Mouse (Mus musculus) cerebellum, adult (tissue): ENCODE data around the gene Prpf40b.

Source experiments
- ATAC-seq: cut with Nextera tagmentation; 2 replicates; pipeline ENCODE4 v1.9.2; 2017; ENCODE audit warnings: mild to moderate bottlenecking, moderate library complexity, mixed read lengths; ENCODE audit not compliant: insufficient number of reproducible peaks, low FRiP score, low TSS enrichment

Prpf40b gene

DNA sequence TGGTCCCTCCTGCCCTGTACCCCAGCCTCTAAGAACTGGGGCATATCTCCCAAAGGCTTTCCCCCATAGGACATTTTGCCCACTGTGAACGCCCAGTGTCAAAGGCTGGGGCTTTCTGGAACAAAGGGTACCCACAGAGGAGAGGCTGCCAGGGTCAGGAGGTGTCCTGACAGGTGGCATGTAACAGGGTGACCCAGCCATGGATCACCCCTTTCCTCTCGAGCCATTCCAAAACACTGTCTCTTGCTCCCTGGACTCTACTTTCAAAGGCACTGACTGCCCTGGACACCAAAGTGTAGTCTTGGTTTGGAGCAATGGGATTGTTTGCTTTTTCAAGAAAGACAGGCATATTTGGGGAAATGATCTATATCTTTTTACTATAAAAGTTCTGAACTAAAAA, 35.4 kb downstream of the Prpf40b start:
- no peak for ATAC-seq

DNA sequence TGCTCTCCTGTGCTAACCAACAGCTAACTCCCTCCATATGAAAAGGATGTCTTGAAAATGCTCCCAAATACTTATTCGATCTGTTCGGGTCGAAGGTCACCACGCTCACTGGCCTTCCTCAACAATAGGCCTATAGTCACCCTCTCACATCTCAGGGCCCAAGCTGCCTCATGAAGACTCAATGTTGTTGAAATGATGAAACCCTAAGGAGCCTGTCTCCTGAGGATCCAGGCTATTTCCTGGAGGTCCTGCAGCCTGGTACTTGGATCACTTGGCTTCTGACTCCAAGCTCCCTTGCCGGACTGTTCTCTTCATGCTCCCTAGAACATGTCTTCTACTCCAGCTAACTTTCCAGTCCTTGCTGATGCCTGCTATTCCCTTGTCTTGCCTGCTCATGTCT, 36.5 kb downstream of the Prpf40b start:
- ATAC-seq, result no peak

DNA sequence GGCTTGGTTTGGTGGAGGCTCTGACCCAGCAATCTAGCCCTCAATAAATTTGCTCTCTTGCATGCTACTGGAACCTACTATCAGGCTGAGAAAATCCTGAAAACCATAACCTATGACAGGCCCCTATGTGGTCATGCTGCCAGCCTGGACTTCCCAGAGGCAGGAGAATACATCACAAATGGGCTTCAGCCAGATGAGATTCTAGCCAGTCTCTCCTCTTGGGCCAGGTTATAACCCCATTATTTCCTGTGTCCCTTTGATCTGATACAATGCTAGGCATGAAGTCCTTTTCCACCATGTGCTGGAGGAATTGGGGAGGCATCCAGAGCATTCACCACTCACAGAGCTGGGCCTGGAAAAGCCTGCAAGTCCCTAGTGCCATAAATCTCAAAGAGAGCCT, 37.2 kb downstream of the Prpf40b start:
- ATAC-seq, result no peak

GRCm38 (mm10) chr15:99332921-99333675, 38.2 kb downstream of the Prpf40b start:
- no peak for ATAC-seq

DNA sequence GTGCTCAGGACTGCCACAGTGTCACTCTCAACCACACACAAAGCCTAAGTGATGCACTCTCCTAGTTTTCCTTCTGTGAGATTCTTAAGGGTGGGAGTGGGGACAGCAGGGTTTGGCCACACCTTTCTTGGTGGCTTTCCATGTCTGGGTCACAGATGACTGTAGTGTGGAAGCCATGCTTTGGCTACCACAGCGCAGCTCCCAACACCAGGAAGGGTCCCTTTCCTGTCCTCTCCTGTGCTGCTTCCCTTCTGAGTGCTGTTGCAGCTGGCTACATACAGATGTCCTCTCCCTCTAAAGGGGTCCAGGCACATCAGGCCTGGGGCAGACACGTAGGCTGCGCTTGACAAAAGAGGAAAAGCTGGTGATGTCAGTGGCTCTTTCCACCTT, 38.8 kb downstream of the Prpf40b start:
- no peak for ATAC-seq

DNA sequence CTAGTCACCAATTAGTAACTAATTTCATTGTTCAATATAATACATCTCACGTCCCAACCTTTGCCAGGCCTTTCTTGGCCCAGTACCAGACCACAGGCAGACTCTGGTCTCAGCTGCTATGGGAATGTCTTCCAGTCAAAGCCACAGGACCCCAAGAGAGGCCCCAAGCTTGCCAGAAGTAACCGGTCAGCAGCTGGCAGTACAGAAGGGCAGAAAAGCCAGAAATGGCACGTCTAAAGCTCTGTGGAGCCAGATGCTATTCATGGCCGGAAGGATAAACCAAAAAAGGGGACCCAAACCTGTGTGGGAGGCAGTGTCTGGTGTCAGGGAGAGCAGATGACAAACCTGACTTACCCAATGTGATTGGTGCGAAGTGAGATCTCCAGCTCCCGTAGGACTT, 39.6 kb downstream of the Prpf40b start:
- no peak for ATAC-seq

GRCm38 (mm10) chr15:99335801-99336320, 41.0 kb downstream of the Prpf40b start:
- ATAC-seq, result no peak

DNA sequence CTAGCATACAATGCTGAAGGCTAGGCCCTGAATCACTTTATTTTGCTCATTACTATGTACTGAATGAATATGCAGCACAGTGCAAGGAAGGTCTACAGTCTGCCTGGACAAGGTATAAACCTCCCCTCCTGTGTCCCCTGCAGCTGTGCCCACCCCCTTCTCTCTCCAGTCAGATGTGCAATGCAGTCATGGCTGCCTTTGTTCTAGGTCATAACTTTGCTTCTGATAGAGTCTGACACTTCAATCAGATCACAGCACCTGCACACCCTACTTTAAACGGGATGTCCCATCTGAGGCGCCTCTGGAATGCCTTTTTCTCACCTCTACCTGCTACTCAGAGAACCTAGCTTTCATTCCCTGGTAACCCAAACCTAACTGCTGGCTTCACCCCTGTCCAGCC, 44.0 kb downstream of the Prpf40b start:
- ATAC-seq, result no peak

- no peak for ATAC-seq
Observed at GRCm38 (mm10) chr15:99339669-99340068, 44.8 kb downstream of the Prpf40b start.

GRCm38 (mm10) chr15:99341102-99341501, 46.2 kb downstream of the Prpf40b start:
- no peak for ATAC-seq

DNA sequence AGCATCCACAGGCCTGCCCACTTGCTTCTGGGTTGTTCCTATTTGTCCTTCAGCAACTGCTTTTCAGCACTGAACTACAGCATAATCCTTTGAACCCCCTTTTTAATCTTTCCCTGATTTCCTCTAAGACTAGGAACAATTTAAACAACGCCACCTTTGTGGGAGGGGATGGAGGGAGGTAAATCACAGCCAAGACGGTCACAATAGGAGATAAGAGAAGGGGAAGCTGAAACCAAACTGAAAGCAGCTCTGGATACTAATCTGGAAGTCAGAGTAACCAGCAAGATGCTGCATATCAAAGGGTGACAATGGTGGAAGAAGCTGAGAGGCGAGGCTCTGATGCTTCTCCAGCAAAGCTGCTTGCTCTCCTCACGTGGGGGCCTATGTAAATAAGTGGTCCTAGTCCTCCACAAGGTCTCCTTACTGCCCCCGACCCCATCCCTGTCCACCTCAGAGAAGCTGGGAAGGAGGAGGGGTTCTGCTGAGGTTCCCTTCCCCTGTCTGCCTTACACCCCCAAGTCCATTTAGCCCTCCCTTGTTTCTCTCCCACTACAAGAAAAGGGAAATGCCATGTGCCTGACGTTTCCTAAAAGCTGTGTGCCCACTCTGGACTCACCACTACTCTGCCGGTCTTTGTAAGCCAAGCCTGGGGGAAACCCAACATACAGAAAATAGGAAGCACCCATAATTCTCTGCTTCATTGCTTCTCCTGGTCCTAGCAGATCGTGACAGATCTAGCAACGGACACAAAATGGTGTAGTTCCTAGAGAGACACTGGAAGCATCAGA, 47.5 kb downstream of the Prpf40b start:
- ATAC-seq, result no peak

GRCm38 (mm10) chr15:99343414-99344147, 48.7 kb downstream of the Prpf40b start:
- ATAC-seq, result no peak

DNA sequence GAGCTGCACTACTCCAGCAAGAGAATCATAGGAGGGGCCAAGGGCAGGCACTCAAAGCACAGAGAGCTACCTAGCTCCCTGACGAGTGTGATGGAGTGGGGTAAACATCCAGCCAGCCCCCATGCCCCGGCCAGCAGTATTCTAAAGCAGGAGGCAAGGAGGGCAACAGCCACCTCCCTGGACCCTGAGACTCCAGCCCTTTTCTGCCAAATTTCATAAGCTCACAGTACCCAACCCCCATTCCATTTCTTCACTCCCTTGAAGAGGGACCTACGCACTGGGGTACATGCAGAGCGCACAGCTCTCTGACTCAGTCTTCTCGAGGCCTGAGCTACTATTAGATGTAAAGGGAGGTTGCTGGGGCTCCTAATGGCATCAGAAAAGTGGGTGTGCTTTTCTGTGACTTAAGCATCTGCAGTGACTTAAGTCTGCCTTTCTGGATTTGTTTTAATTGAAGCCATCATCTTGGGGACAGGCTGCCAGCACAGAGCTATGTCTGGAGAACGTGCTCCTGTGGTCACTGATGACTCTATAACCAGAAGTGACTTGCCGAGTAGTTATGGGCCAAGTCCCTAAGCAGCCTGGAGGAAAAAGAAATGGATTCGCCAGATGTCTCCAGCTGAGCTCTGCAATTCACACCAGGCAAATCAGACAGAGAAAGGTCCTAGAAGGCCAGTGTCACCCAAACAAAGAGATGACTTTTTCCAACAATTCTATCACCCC, 49.4 kb downstream of the Prpf40b start:
- no peak for ATAC-seq

DNA sequence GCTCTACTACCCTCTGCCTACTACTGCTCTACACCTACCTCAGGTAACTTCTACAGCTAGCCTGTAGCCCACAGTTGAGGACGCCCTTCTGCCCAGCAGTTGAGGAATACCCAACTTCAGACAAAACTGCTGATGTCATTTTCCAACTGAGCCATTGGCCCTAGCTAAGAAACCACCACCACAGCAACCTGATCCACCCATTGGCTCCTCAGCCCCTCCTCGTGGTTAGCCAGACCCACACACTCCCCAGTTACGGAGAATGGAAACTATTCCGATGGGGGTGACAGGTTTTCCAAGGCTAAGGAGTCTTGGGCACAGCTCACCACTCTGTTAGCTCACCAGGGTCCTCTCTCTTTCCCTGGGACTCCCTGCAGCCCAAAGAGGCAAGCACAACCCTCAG, 50.1 kb downstream of the Prpf40b start:
- ATAC-seq, result no peak

- ATAC-seq, result no peak
Observed at GRCm38 (mm10) chr15:99351610-99352009, 56.7 kb downstream of the Prpf40b start.

DNA sequence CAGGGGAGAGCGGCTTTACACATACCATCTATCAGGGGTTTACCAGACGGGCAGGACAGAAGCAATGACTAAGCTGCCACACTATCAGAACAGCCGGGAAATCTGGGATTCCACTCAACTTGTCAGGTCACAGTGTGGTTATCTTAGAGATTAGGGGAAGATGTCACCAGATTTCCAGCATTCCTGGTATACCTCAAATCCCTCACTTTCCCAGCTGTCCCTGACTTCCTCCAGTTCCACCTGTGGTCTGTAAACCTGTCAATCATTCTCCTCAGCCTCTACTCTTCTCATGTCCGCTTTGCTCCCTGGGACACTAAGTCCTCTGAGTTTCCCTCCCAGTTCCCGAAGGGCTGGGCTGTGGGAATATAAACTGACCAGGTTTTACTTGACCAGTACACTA, 57.4 kb downstream of the Prpf40b start:
- ATAC-seq, result no peak

- ATAC-seq, result no peak
Observed at GRCm38 (mm10) chr15:99355660-99356059, 60.8 kb downstream of the Prpf40b start.

- no peak for ATAC-seq
Observed at GRCm38 (mm10) chr15:99356462-99356861, 61.6 kb downstream of the Prpf40b start.

- no peak for ATAC-seq
Observed at GRCm38 (mm10) chr15:99358952-99359351, 64.1 kb downstream of the Prpf40b start.

DNA sequence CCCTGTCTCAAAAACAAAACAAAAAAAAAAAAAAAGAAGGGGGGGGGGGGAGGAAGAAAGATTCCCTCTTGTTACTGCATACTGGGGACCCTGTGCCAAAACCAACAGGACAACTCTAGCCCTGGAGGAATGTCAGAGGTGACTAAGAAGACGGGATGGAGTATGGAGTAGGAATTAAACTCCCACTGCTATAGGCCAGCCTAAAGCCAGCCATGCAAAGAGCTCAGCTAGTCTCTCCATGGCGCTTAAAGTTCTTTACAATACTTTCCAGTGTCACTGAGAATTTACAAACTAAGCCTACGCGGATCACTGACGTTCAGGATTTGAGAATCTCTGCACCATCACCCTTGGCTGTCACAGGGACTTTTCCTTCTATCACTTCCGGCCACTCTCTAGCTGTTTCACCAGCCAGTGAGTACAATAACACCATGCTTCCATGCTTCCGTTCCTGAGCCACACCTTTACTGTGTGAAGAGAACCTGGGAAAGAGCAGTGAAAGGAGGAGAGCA, 69.2 kb downstream of the Prpf40b start:
- ATAC-seq, result no peak
